Mouse (Mus musculus): ENCODE data around the gene 4933427D14Rik.

4933427D14Rik gene

GRCm38 (mm10) chr11:72113296-72113695 is 94.0 kb downstream of the 4933427D14Rik start:
- in situ Hi-C loops (cut with MseI, MboI): no loop called here

- in situ Hi-C loops (cut with MseI, MboI): no loop called here
Observed at GRCm38 (mm10) chr11:72110726-72111125, 96.5 kb downstream of the 4933427D14Rik start.

GRCm38 (mm10) chr11:72104223-72104622 is 103.0 kb downstream of the 4933427D14Rik start:
- in situ Hi-C loops (cut with MseI, MboI): no loop called here
